Mouse (Mus musculus) C2C12 (cell line): ENCODE measurements at regions not wholly inside any gene's neighbourhood (a gene's known extent, or its start where the extent isn't known, plus 50 kb on each side); places are given as distances from the start of the nearest gene placed in this dataset.

ENCODE experiments used
- H3K27me3 ChIP-seq: one replicate; pipeline ENCODE4 v1.6.1; 2011; ENCODE audit not compliant: control insufficient read depth, insufficient read depth, insufficient read length
- H3K36me3 ChIP-seq: one replicate; pipeline ENCODE4 v1.6.1; 2011; ENCODE audit not compliant: control insufficient read depth, insufficient read depth
- H3K4me3 ChIP-seq: one replicate; pipeline ENCODE4 v1.5.1; 2011; ENCODE audit warnings: mild to moderate bottlenecking, control low read depth; ENCODE audit not compliant: poor library complexity, insufficient read depth, severe bottlenecking
- H3K79me2 ChIP-seq: one replicate; pipeline ENCODE4 v1.6.1; 2011; ENCODE audit not compliant: control insufficient read depth, insufficient read depth
- H3K79me3 ChIP-seq: one replicate; pipeline ENCODE4 v1.6.1; 2011; ENCODE audit warnings: low read depth, control low read depth
- H3ac ChIP-seq: one replicate; pipeline ENCODE3; 2011; ENCODE audit warnings: low read depth; ENCODE audit not compliant: control insufficient read depth, insufficient read length
- CEBPB ChIP-seq: IDR thresholded peaks from one replicate; pipeline ENCODE4 v1.6.1; 2011; ENCODE audit warnings: low read depth, mild to moderate bottlenecking, control low read depth, moderate library complexity
- CTCF ChIP-seq: IDR thresholded peaks from one replicate; pipeline ENCODE4 v1.5.1; 2011; ENCODE audit not compliant: control insufficient read depth, insufficient read depth, insufficient read length
- FOSL1 ChIP-seq: IDR thresholded peaks from one replicate; pipeline ENCODE4 v1.8.0; 2011; ENCODE audit warnings: mild to moderate bottlenecking, low read length; ENCODE audit not compliant: poor library complexity, insufficient read depth, severe bottlenecking
- MAX ChIP-seq: IDR thresholded peaks from one replicate; pipeline ENCODE4 v1.6.1; 2011; ENCODE audit warnings: mild to moderate bottlenecking, control low read depth
- MYOD1 ChIP-seq: IDR thresholded peaks from one replicate; pipeline ENCODE4 v1.6.1; 2011; ENCODE audit warnings: low read depth; ENCODE audit not compliant: control insufficient read depth, insufficient read length
- MYOG ChIP-seq: IDR thresholded peaks from one replicate; pipeline ENCODE4 v1.6.1; 2011; ENCODE audit not compliant: control insufficient read depth, insufficient read length; ENCODE audit errors: extremely low read depth
- USF1 ChIP-seq: IDR thresholded peaks from one replicate; pipeline ENCODE4 v1.6.1; 2011; ENCODE audit warnings: low read depth, mild to moderate bottlenecking, control low read depth, moderate library complexity

DNA sequence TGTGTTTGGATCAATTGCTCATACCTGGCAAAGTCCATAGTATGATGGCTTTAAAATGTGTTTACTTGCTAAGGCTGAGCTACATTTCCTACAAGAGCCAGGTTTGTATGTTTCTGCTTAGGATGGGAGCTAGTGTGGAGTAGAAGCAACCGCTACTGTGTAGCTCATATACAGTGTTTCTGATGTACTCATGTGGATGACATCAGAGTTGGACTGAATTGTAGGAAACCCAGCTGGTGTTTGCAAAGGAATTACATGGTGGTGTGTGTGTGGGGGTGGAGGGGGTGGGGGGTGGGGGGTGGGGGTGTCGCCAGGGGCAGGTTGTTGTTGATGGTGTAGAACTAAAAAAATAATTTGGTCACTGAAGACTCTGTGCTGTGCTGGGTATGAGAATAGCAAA is 208.7 kb upstream of the Tmtc4 start:
- H3K79me3 ChIP-seq: no peaks in the 10 kb centered on the region
- H3ac ChIP-seq: no peak overlapping the region
- no peaks in the 10 kb centered on the region for H3K27me3 ChIP-seq
- TF ChIP-seq MYOG (no peak), FOSL1 (no peak), MYOD1 (no peak), CTCF (no peak), CEBPB (no peak)
- no peak overlapping the region for H3K4me3 ChIP-seq
- H3K79me2 ChIP-seq: no peaks in the 10 kb centered on the region
- H3K36me3 ChIP-seq: no peaks in the 10 kb centered on the region

DNA sequence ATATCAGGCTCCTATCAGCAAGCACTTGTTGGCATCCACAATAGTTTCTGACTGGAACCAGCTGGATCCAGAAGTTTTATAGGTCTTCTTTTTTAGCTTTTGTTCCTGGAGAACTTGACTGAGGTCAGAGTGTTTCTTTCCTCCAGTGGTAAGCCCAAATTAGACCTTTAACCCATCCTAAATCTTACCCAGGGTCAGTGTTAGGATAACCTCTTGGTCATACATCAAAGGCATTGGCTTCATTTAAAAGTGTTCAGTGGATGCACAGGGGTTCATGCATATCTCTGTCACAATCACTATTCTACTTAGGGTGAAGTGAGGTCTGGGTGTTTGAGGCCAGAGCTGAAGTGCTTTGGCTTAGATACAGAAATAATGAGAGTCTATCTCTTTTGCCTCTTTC is 206.9 kb upstream of the Tmtc4 start:
- H3K79me2 ChIP-seq: no peaks in the 10 kb centered on the region
- no peaks in the 10 kb centered on the region for H3K79me3 ChIP-seq
- H3K27me3 ChIP-seq: no peaks in the 10 kb centered on the region
- H3K36me3 ChIP-seq: no peaks in the 10 kb centered on the region
- H3K4me3 ChIP-seq: no peak overlapping the region
- TF ChIP-seq USF1 (no peak), MAX (no peak), CTCF (no peak), CEBPB (no peak)
- no peak overlapping the region for H3ac ChIP-seq

DNA sequence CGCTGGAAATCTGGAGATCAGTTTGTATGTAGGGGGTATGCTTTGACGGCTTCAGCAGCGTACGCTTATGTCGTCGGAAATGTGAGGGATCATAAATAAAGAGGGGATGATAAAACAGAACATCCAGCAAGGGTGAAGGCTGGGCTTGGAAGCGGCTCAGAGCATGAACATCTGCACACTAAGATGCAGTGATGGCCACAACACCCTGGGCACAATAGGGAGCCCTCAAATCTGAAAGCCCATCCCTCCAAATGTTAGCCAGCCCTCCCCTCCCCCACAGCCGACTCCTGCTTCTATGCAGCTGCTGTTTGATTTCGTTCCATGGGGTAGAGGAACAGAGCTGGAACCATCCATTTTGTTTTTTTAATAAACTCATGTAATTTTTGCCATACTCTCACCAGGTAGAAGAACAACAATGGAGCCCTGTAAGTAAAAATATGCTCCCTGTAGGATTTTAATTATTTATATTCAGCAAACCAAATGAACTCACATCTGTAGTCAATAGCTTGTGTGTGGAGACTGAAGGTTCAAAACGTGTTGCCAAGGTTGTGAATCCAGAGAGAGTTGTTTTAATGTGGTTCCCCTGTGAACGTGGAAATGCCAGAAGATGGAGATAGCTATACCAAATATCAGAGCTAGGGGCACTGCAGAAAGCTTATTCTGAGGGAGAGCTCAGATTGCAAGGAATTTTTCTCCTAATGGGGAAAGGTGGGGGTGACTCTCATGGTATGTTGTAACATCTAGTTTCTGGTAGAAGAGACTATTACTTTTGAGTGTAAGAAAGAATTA is 203.6 kb upstream of the Tmtc4 start:
- no peak overlapping the region for H3K4me3 ChIP-seq
- no peak for TF ChIP-seq MYOD1
- TF ChIP-seq MYOG: no peak
- no peak for TF ChIP-seq FOSL1
- no peak for TF ChIP-seq MAX
- TF ChIP-seq CEBPB: no peak
- TF ChIP-seq USF1: no peak
- TF ChIP-seq CTCF: no peak
- H3ac ChIP-seq: no peak overlapping the region
- H3K36me3 ChIP-seq: no peaks in the 10 kb centered on the region
- no peaks in the 10 kb centered on the region for H3K79me2 ChIP-seq
- no peaks in the 10 kb centered on the region for H3K27me3 ChIP-seq
- no peaks in the 10 kb centered on the region for H3K79me3 ChIP-seq

DNA sequence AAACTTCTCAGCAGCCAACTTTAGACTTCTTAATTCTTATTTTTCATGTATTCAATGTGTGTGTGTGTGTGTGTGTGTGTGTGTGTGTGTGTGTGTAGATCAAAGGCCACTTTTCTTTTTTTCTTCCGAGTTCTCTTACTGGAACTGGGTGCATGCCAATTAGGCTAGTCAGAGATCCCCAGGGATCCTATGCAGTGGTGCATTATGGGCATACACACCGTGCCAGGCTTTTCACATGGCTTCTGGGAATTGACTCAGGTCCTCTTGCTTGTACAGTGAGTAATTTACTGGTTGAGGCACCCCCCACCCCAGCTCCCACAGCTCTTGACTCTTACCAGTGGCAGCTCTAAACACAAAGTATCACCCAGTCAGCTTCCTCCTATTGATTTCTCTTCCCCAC is 189.3 kb upstream of the Tmtc4 start:
- peak; percentile 57 for TF ChIP-seq MAX
- TF ChIP-seq MYOG: no peak
- H3K79me2 ChIP-seq: no peaks in the 10 kb centered on the region
- no peaks in the 10 kb centered on the region for H3K79me3 ChIP-seq
- no peak overlapping the region for H3K4me3 ChIP-seq
- no peak overlapping the region for H3ac ChIP-seq
- no peaks in the 10 kb centered on the region for H3K36me3 ChIP-seq
- H3K27me3 ChIP-seq: no peaks in the 10 kb centered on the region

DNA sequence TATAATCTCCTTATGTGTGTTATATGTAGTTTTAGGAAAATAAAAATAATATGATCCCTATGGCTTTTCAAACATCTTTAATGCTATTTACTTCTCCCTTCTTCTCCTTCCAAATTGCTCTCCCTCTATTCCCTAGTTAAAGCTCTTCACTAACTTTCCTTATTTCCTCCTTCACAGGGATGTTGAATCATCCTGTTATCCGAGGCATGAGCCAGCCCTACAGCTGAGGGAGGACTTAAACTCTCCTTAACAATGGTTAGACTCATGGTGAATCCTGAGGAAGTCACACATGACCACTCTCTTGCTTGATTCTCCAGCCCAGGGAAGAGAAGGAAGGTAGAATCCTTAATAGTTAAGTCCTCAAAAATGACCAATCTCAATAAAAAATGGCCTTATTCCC is 188.0 kb upstream of the Tmtc4 start:
- no peak for TF ChIP-seq CEBPB
- TF ChIP-seq CTCF: no peak
- TF ChIP-seq MAX: no peak
- TF ChIP-seq USF1: no peak
- no peak for TF ChIP-seq MYOG
- TF ChIP-seq MYOD1: no peak
- no peak for TF ChIP-seq FOSL1
- Histone ChIP-seq H3K4me3 (no peak overlapping the region), H3K79me2 (no peaks in the 10 kb centered on the region), H3K27me3 (no peaks in the 10 kb centered on the region), H3K79me3 (no peaks in the 10 kb centered on the region), H3K36me3 (no peaks in the 10 kb centered on the region), H3ac (no peak overlapping the region)

DNA sequence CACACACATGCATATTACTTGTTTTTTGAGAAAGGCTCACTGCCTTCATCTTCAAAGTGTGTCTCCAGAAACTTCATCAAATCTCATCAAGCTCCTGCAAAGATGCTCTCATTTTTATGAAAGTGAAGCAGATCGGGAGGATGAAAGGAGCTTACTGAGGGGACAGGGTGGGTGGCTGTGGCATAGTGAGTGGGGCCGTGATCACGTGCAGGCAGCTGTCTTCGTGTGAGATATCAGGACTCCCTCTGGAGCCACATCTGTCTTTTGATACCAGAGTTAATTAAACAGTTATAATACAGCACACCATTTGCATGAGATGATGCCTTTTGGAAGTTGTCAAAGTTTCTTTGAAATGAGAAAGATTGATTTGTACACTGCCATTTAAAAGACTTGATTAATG is 180.0 kb upstream of the Tmtc4 start:
- TF ChIP-seq MYOG (no peak), MYOD1 (no peak), CEBPB (no peak), CTCF (no peak), FOSL1 (no peak), MAX (no peak)
- Histone ChIP-seq H3ac (no peak overlapping the region), H3K36me3 (no peaks in the 10 kb centered on the region), H3K4me3 (no peak overlapping the region), H3K79me2 (no peaks in the 10 kb centered on the region), H3K79me3 (no peaks in the 10 kb centered on the region), H3K27me3 (no peaks in the 10 kb centered on the region)
